In the genomic region with DNA sequence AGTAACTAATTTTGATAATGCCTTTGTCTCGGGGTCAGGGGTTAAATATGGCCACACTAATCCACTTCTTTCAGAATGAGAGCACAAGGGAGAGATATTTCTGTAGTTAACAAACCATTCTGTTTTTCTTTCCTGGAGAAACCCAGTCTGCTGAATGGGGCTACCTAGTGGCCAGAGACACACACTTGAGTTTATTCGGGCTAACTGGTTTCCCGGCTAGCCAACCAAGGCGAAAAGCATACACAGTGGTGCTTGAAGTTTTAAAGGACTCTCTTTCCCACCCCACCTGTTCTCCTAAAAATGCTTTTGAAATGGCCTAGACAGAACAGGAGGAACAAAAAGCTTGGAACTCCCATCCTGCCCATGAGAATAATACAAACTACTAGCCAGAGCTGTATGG, we compare ENCODE assay signal across 14 mouse cellular contexts.
A peak's percentile ranks its signal among the peaks of the same experiment; 100 is the strongest.
DNase-seq lines count a peak whose midpoint lies in the region.
"Had no signal": no experiment of that assay in that cellular context is flagged by ENCODE, and none has a peak within 500 bp of the region (broad histone marks: within the 10 kb centered on the region; RNA-seq: fewer than 3 reads in every experiment).

No protein-coding gene starts in this region.

- peak; percentile 25 for DNase-seq in embryo, embryonic 11 days
- no peak for DNase-seq in embryo, embryonic 10 days (ENCODE audit: low spot score)
- peak; percentile 37 to 52 for DNase-seq in lung, adult 18-20 months
- DNase-seq in lung, postnatal 10 days: no peak
- peak; percentile 9 for DNase-seq in MN1 (ENCODE audit: low spot score)
- DNase-seq in mesoderm, embryonic 11.5 days (ENCODE audit: low read depth, low spot score): peak; percentile 78
- DNase-seq in layer of hippocampus, adult 8-10 months (ENCODE audit: low spot score in 2 of 2): no peak
- DNase-seq in frontal cortex, postnatal 14 days (ENCODE audit: low spot score in 2 of 2): no peak
- DNase-seq: adrenal gland, postnatal 36 days; cerebellum, adult 18-20 months; forebrain, postnatal 0 days; heart, adult 2 months; kidney, adult 18-20 months; left cerebral cortex, postnatal 4 days had no signal

Comparison
In these comparisons a context has a peak if more than half of its experiments do, and no peak if none do; other contexts are left out.
1. DNase-seq: peak in embryo, embryonic 11 days (single experiment), lung, adult 18-20 months (2 of 2), MN1 (single experiment) and mesoderm, embryonic 11.5 days (single experiment); none in embryo, embryonic 10 days (single experiment), lung, postnatal 10 days (single experiment), layer of hippocampus, adult 8-10 months (0 of 2) and frontal cortex, postnatal 14 days (0 of 2).